Mouse (Mus musculus) small intestine, adult 2 months (tissue): ENCODE data around the gene Dact2. TPM values are rescaled to one million over a fixed set of nuclear protein-coding genes. Genes with fewer than 3 reads are reported as not detected.
A peak's percentile ranks its signal among the peaks of the same experiment; 100 is the strongest.

ENCODE experiments used
- H3K27ac ChIP-seq: fragments of 200-500 bp; 2 replicates; pipeline ENCODE4 v1.5.1; 2012; ENCODE audit warnings: low read depth, low read length, control low read depth, inconsistent platforms; ENCODE audit not compliant: insufficient read depth
- H3K27me3 ChIP-seq: fragments of 200-500 bp; 2 replicates; pipeline ENCODE4 v1.6.1; 2012; ENCODE audit warnings: mild to moderate bottlenecking, moderate library complexity, low read length, inconsistent platforms; ENCODE audit not compliant: control insufficient read depth, insufficient read depth
- H3K36me3 ChIP-seq: fragments of 200-500 bp; 2 replicates; pipeline ENCODE4 v1.6.1; 2012; ENCODE audit warnings: mild to moderate bottlenecking, low read length, control low read depth, inconsistent platforms; ENCODE audit not compliant: control insufficient read depth, insufficient read depth
- H3K4me1 ChIP-seq: fragments of 200-500 bp; 2 replicates; pipeline ENCODE4 v1.6.1; 2012; ENCODE audit warnings: low read length, inconsistent platforms, mixed read lengths; ENCODE audit not compliant: control insufficient read depth, insufficient read depth, insufficient read length
- H3K4me3 ChIP-seq: fragments of 200-500 bp; 2 replicates; pipeline ENCODE4 v1.5.1; 2012; ENCODE audit warnings: low read depth, mild to moderate bottlenecking, control low read depth, inconsistent platforms, low read length, moderate library complexity
- CTCF ChIP-seq: fragments of 200-500 bp; IDR thresholded peaks from 2 replicates; pipeline ENCODE4 v1.5.1; 2012; ENCODE audit warnings: low read depth, mild to moderate bottlenecking, control low read depth, inconsistent platforms, low read length, moderate library complexity, mixed read lengths; ENCODE audit not compliant: insufficient replicate concordance, insufficient read length; ENCODE audit errors: extremely low read depth
- POLR2A ChIP-seq: fragments of 200-500 bp; IDR thresholded peaks from 2 replicates; pipeline ENCODE4 v1.6.1; 2012; ENCODE audit warnings: low read depth, mild to moderate bottlenecking, control low read depth, inconsistent platforms, low read length, moderate library complexity
- WGBS: fragments of 180-500 bp; shearing (Covaris S2); methylation state at CpG from one replicate; pipeline ENCODE4 v1.1.7; 2018; 5-methylcytosine and 5-hydroxymethylcytosine counted together
- polyA plus RNA-seq: library from polyadenylated mRNA; depleted of rRNA; stranded (reverse); fragments of >200 nt; gene quantifications from 2 replicates; pipeline ENCODE4 v1.2.3, GENCODE M21; 2012

Dact2 gene
- polyA plus RNA-seq, 1 experiment = 43.8 TPM

- H3K4me1 ChIP-seq = peaks cover 12% of the 10 kb centered on the region; the same call in 1 of the 2 replicates
- H3K36me3 ChIP-seq = no peaks in the 10 kb centered on the region
- 35% methylated on average over 4 of the region's 4 CpGs for WGBS
- TF ChIP-seq CTCF = no peak
- no peak for TF ChIP-seq POLR2A
- no peaks in the 10 kb centered on the region for H3K27me3 ChIP-seq
- no peak overlapping the region for H3K4me3 ChIP-seq
- peak overlapping the region; percentile 70; the same call in 1 of the 2 replicates for H3K27ac ChIP-seq
Observed at GRCm38 (mm10) chr17:14175019-14175418, 29.1 kb downstream of the Dact2 start.

GRCm38 (mm10) chr17:14174401-14174800 lies 29.7 kb downstream of the Dact2 start:
- TF ChIP-seq CTCF (no peak), POLR2A (no peak)
- Histone ChIP-seq H3K27ac (no peak overlapping the region), H3K36me3 (no peaks in the 10 kb centered on the region), H3K27me3 (no peaks in the 10 kb centered on the region), H3K4me3 (no peak overlapping the region), H3K4me1 (peaks cover 12% of the 10 kb centered on the region; the same call in 1 of the 2 replicates)
- 87% methylated on average over 3 of the region's 3 CpGs for WGBS

GRCm38 (mm10) chr17:14173459-14173858 lies 30.6 kb downstream of the Dact2 start:
- H3K36me3 ChIP-seq = no peaks in the 10 kb centered on the region
- no peak for TF ChIP-seq POLR2A
- TF ChIP-seq CTCF = no peak
- no peak overlapping the region for H3K27ac ChIP-seq
- H3K27me3 ChIP-seq = no peaks in the 10 kb centered on the region
- no peak overlapping the region for H3K4me3 ChIP-seq
- WGBS = 25% methylated on average over 1 of the region's 1 CpGs
- H3K4me1 ChIP-seq = peaks cover 13% of the 10 kb centered on the region; the same call in 1 of the 2 replicates

- peaks cover 14% of the 10 kb centered on the region; the same call in 1 of the 2 replicates for H3K4me1 ChIP-seq
- no peaks in the 10 kb centered on the region for H3K36me3 ChIP-seq
- no peak overlapping the region for H3K4me3 ChIP-seq
- TF ChIP-seq POLR2A (no peak), CTCF (no peak)
- no peak overlapping the region for H3K27ac ChIP-seq
- H3K27me3 ChIP-seq = no peaks in the 10 kb centered on the region
Observed at GRCm38 (mm10) chr17:14172731-14173130, 31.4 kb downstream of the Dact2 start.

GRCm38 (mm10) chr17:14172184-14172583 lies 31.9 kb downstream of the Dact2 start:
- 83% methylated on average over 3 of the region's 3 CpGs for WGBS
- TF ChIP-seq CTCF = no peak
- TF ChIP-seq POLR2A = no peak

GRCm38 (mm10) chr17:14170961-14171479 lies 33.1 kb downstream of the Dact2 start:
- 54% methylated on average over 5 of the region's 5 CpGs for WGBS
- Histone ChIP-seq H3K4me1 (peaks cover 21% of the 10 kb centered on the region), H3K36me3 (no peaks in the 10 kb centered on the region), H3K4me3 (no peak overlapping the region), H3K27me3 (no peaks in the 10 kb centered on the region), H3K27ac (no peak overlapping the region)
- TF ChIP-seq CTCF (no peak), POLR2A (no peak)

More at GRCm38 (mm10) chr17:14172184-14172583, 31.9 kb downstream of the Dact2 start:
- Histone ChIP-seq H3K36me3 (no peaks in the 10 kb centered on the region), H3K4me1 (peaks cover 19% of the 10 kb centered on the region), H3K27ac (no peak overlapping the region), H3K27me3 (no peaks in the 10 kb centered on the region), H3K4me3 (no peak overlapping the region)

- no peaks in the 10 kb centered on the region for H3K36me3 ChIP-seq
- H3K27ac ChIP-seq = no peak overlapping the region
- H3K4me3 ChIP-seq = no peak overlapping the region
- 67% methylated on average over 11 of the region's 11 CpGs for WGBS
- no peak for TF ChIP-seq POLR2A
- no peak for TF ChIP-seq CTCF
- H3K27me3 ChIP-seq = no peaks in the 10 kb centered on the region
- H3K4me1 ChIP-seq = peaks cover 13% of the 10 kb centered on the region
Observed at GRCm38 (mm10) chr17:14169431-14169830, 34.7 kb downstream of the Dact2 start.

- H3K36me3 ChIP-seq = no peaks in the 10 kb centered on the region
- no peak overlapping the region for H3K4me3 ChIP-seq
- no peak overlapping the region for H3K27ac ChIP-seq
- 33% methylated on average over 5 of the region's 5 CpGs for WGBS
- peaks cover 11% of the 10 kb centered on the region for H3K4me1 ChIP-seq
- H3K27me3 ChIP-seq = no peaks in the 10 kb centered on the region
- no peak for TF ChIP-seq POLR2A
- no peak for TF ChIP-seq CTCF
Observed at GRCm38 (mm10) chr17:14167594-14167993, 36.5 kb downstream of the Dact2 start.
